Mouse (Mus musculus) spleen, postnatal 14 days (tissue): ENCODE results near the gene Slc6a14.

Experiments
- DNase-seq, 2 experiments: peaks; one replicate each; pipeline ENCODE4 v3.0.0; 2021 to 2022; ENCODE audit warnings: low spot score in 2 of 2

The Slc6a14 gene

GRCm38 (mm10) chrX:21714829-21715228 is at the start of gene Slc6a14:
Gene Slc6a14, plus strand, starts transcription at chrX:21714896.
- no peak for DNase-seq

DNA sequence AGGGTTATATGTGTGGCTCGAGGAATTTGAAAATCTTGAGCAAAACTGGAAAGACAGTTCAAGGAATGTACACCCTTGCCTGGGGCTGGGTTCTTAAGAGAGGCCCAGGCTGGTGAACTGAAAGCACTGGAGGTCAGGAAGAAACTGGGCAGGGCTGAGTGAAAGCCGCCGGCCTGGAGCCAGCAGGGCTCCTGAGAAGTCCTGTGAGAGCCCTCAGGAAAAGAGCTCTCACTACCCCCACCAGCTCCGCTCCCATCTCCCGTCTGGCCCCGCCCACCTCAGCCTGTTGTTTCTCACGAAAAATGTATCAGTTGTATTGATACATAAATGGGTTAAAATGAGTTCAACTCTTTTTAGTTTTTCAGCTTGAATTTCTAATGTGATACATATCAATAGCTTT is 43.8 kb upstream of the Slc6a14 start:
- no peak for DNase-seq

DNA sequence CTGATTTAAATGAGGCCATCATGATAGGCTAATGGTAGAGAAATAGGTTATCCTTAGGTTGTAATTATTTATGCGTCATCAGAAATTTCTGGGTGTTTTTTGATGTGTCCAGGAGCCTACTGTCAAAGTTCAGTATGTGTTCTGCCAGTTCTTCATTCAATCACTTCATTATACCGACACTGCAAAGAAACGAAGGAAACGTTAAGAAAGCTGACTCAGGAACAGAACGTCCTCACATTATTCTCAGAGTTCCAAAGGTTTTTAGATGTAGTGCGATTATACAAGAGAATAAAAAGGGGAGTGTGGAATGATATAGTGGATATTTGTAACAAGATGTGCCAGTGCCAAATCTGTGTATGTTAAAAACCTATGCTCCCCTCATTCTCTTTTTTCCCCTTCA is 19.5 kb upstream of the Slc6a14 start:
- no peak for DNase-seq

DNA sequence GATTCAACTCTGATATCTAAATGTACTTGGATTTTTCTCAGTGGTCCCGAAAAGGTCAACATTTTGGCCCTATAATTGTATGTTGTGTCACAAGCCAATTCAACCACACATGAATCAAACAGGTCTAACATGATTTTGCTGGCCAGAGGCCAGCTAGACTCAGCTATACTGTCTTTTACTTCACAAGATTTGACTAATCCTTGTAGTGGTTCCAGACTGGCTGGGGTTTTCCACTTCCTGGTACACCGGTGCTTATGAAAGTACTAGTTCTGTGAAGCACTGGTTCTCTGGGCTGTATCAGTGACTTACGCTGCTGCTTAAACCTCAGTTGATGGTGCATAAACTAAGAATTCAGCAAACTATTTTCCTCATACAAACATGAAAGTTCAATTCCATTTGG is 19.0 kb upstream of the Slc6a14 start:
- no peak for DNase-seq

DNA sequence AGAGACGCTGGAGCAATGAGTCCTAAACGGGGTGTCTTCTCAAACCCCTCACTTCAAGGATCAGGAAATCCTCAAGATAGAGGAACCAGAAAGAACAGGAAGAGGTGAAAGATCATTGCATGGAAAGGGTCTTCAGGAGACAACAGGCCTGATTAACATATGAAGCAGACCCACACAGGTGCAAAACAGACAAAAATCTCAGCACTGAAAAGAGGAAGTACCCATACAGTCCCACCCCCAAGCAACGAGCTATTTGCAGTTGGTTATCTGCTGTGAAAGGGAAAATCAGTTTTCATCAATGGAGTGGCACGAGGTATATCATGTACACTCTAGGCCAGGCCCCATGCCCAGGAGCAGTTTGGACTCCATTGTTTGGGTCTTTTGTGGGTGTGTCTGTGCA is 13.1 kb upstream of the Slc6a14 start:
- DNase-seq, result no peak

- no peak for DNase-seq
Measured at GRCm38 (mm10) chrX:21704470-21704869, 10.2 kb upstream of the Slc6a14 start.

GRCm38 (mm10) chrX:21715293-21715692 is 597 bp downstream of the Slc6a14 start:
- DNase-seq, result no peak

- DNase-seq, result no peak
Measured at GRCm38 (mm10) chrX:21716885-21717284, 2.2 kb downstream of the Slc6a14 start.

DNA sequence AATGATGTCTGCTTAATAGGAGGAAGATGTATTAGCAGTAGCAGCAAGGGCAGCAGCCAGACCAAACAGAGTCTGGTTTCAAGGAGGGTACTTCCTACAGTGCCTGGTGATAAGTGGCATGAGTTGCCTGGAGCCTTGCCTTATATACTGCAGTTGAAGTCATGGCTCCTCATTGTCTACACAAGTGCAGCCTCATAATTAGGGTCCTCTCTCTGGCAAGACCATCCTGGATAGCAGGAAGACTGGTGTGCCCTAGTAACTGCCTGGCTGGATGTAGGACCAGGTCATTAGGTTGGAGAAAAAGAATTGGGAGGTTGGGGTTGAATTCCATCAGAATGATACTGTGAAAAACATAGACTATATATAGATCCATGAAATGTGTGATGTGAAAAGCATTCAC is 30.3 kb downstream of the Slc6a14 start, which contains the start of gene Gm28269:
Gm28269 (minus strand) TSS at position 101 of the 400 bp plus-strand sequence.
- DNase-seq, result no peak
